Mouse (Mus musculus): ENCODE data around the gene Kctd12. TPM values are rescaled to one million over a fixed set of nuclear protein-coding genes. Genes with fewer than 3 reads are reported as not detected.

The Kctd12 gene
- polyA plus RNA-seq, 1 experiment from 2014 or later = 22.5 TPM

DNA sequence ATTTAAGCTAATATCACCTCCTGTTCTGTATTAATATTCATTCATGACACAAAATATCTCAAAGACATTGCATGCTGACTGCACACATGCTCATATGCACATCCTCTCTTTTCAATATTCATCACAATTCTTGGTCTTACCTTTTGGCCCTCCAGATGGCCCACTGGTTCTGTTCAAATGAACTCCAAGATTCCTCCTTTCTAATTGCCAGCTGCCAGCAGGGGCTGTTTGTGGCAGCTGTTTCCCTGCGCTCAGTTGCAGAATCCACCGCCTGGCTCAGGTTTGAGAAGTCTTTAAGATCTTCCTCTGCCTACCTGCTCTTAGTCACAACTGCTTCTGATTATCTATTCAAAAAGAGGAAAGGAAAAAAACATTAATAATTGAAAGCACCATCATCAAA, 34.6 kb downstream of the Kctd12 start:
- Histone ChIP-seq H3K9ac (ENCODE audit: low read length) (no peak overlapping the region), H3K4me3 (ENCODE audit: low read depth, low read length) (no peak overlapping the region), H3K9me3 (ENCODE audit: control insufficient read depth, low read length) (no peaks in the 10 kb centered on the region), H3K4me2 (ENCODE audit: low read length) (no peak overlapping the region), H3K27ac (ENCODE audit: low read depth) (no peak overlapping the region), H3K36me3 (ENCODE audit: control insufficient read depth, insufficient read depth, low read length) (no peaks in the 10 kb centered on the region), H3K27me3 (replicated peaks; ENCODE audit: control insufficient read depth, insufficient read depth, low read length) (no peaks in the 10 kb centered on the region), H3K4me1 (replicated peaks; ENCODE audit: control insufficient read depth, insufficient read depth, low read length) (no peaks in the 10 kb centered on the region)
- no peak for DNase-seq (ENCODE audit: low spot score)
- ATAC-seq (replicated peaks; ENCODE audit: low FRiP score, low TSS enrichment, low read depth) = no peak
- WGBS = 72% methylated on average over 2 of the region's 2 CpGs

DNA sequence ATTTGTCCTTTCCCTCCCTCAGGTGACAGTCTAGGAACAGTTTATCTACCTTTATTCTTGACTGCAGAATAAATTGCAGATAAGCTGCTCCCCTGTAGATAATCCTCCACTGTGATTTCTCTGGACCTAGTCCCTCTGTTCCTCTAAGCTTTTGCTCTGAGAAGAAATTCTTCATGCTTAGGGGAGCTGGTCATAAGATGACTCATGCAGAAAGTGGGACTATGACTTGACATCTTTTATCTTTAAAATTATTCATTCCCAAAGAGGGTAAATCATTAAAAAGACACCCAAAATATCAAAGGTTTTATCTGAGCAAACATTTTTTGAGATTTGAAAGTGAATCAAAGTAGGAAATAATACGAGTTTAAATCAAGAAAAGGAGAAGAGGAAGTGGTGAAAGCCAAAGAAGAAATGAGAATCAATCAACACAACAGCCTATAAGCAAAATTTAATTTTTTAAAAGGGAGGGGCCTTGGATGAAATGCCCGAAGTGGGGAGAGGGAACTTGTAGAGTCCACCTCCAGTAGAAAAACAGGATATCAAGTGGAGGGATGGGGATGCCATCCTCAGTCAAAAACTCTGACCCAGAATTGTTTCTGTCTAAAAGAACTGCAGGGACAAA, 40.1 kb downstream of the Kctd12 start:
- no peaks in the 10 kb centered on the region for H3K9me3 ChIP-seq (ENCODE audit: control insufficient read depth, low read length)
- WGBS = 67% methylated on average over 2 of the region's 2 CpGs
- no peak overlapping the region for H3K4me2 ChIP-seq (ENCODE audit: low read length)
- H3K4me1 ChIP-seq (replicated peaks; ENCODE audit: control insufficient read depth, insufficient read depth, low read length) = no peaks in the 10 kb centered on the region
- H3K9ac ChIP-seq (ENCODE audit: low read length) = no peak overlapping the region
- ATAC-seq (replicated peaks; ENCODE audit: low FRiP score, low TSS enrichment, low read depth) (no peak), DNase-seq (ENCODE audit: low spot score) (no peak)
- H3K27ac ChIP-seq (ENCODE audit: low read depth) = no peak overlapping the region
- H3K4me3 ChIP-seq (ENCODE audit: low read depth, low read length) = no peak overlapping the region
- H3K36me3 ChIP-seq (ENCODE audit: control insufficient read depth, insufficient read depth, low read length) = no peaks in the 10 kb centered on the region
- H3K27me3 ChIP-seq (replicated peaks; ENCODE audit: control insufficient read depth, insufficient read depth, low read length) = no peaks in the 10 kb centered on the region

DNA sequence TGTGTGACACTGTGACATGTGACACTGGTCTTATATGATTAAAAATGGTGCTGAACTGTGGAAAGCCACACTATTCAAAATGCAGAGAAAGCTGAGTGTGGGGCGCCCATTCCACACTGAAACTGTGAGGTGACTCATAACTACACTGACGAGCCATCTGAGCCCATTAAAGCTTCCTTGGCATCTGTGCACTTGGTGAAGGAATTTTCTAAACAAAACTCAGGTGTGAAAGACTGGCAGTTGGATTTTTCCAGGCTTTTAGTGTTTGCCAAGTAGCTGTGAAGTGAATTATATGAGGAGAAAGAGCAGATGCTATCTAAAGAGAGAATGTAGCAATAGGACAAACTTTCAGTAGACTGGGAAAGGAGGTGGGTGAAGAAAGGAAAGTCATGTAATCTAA, 47.6 kb downstream of the Kctd12 start:
- no peak overlapping the region for H3K4me3 ChIP-seq (ENCODE audit: low read depth, low read length)
- H3K9me3 ChIP-seq (ENCODE audit: control insufficient read depth, low read length) = no peaks in the 10 kb centered on the region
- H3K4me1 ChIP-seq (replicated peaks; ENCODE audit: control insufficient read depth, insufficient read depth, low read length) = no peaks in the 10 kb centered on the region
- no peak overlapping the region for H3K9ac ChIP-seq (ENCODE audit: low read length)
- ATAC-seq (replicated peaks; ENCODE audit: low FRiP score, low TSS enrichment, low read depth) (no peak), DNase-seq (ENCODE audit: low spot score) (peak; percentile 6)
- no peak overlapping the region for H3K27ac ChIP-seq (ENCODE audit: low read depth)
- H3K4me2 ChIP-seq (ENCODE audit: low read length) = no peak overlapping the region
- H3K36me3 ChIP-seq (ENCODE audit: control insufficient read depth, insufficient read depth, low read length) = no peaks in the 10 kb centered on the region
- H3K27me3 ChIP-seq (replicated peaks; ENCODE audit: control insufficient read depth, insufficient read depth, low read length) = no peaks in the 10 kb centered on the region
- WGBS = 73% methylated on average over 2 of the region's 2 CpGs

DNA sequence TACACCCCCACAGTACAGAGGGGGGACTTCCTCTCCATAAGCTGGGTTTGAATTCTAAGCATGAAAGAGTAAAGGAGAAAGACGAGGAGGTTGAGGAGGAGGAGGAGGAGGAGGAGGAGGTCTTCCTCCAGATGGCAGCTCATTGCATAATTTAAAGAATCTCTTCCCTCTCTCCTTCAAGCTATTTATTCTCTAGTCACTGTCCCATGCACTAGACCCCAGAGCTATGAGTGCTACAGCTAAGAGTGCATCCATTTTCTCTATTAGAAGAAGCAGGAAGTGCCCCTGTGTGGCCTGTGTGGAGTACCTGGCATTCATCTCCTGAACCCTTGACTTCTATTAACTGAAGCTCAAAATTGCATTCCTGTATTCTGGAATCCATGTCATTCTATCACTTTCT, 51.5 kb downstream of the Kctd12 start:
- H3K9me3 ChIP-seq (ENCODE audit: control insufficient read depth, low read length) = no peaks in the 10 kb centered on the region
- H3K27me3 ChIP-seq (replicated peaks; ENCODE audit: control insufficient read depth, insufficient read depth, low read length) = no peaks in the 10 kb centered on the region
- no peak overlapping the region for H3K27ac ChIP-seq (ENCODE audit: low read depth)
- no peak overlapping the region for H3K4me2 ChIP-seq (ENCODE audit: low read length)
- ATAC-seq (replicated peaks; ENCODE audit: low FRiP score, low TSS enrichment, low read depth) (no peak), DNase-seq (ENCODE audit: low spot score) (no peak)
- H3K36me3 ChIP-seq (ENCODE audit: control insufficient read depth, insufficient read depth, low read length) = no peaks in the 10 kb centered on the region
- no peaks in the 10 kb centered on the region for H3K4me1 ChIP-seq (replicated peaks; ENCODE audit: control insufficient read depth, insufficient read depth, low read length)
- WGBS = 67% methylated on average over 1 of the region's 1 CpGs
- H3K9ac ChIP-seq (ENCODE audit: low read length) = no peak overlapping the region
- no peak overlapping the region for H3K4me3 ChIP-seq (ENCODE audit: low read depth, low read length)

DNA sequence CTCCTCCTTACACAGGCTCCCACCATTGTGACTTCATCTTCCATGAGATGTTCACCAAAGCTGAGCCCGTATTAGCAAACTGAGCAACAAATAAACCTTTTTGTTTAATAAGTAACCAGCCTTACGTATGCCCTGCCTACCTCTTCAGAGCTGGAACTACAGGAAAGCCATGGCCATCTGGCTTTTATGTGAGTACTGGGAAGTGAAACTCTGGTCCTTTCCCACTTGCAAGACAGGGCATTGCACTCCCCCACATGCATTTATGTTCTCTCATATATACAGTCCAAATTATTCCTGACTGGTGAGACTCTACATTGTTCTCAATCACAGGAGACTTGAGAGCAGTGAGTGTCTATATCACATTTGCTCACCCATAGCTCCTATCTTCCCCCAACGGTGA, 52.9 kb downstream of the Kctd12 start:
- H3K4me1 ChIP-seq (replicated peaks; ENCODE audit: control insufficient read depth, insufficient read depth, low read length) = no peaks in the 10 kb centered on the region
- no peak overlapping the region for H3K9ac ChIP-seq (ENCODE audit: low read length)
- WGBS = 58% methylated on average over 3 of the region's 3 CpGs
- H3K4me2 ChIP-seq (ENCODE audit: low read length) = no peak overlapping the region
- no peak overlapping the region for H3K27ac ChIP-seq (ENCODE audit: low read depth)
- DNase-seq (ENCODE audit: low spot score) (no peak), ATAC-seq (replicated peaks; ENCODE audit: low FRiP score, low TSS enrichment, low read depth) (no peak)
- H3K36me3 ChIP-seq (ENCODE audit: control insufficient read depth, insufficient read depth, low read length) = no peaks in the 10 kb centered on the region
- H3K4me3 ChIP-seq (ENCODE audit: low read depth, low read length) = no peak overlapping the region
- no peaks in the 10 kb centered on the region for H3K9me3 ChIP-seq (ENCODE audit: control insufficient read depth, low read length)
- H3K27me3 ChIP-seq (replicated peaks; ENCODE audit: control insufficient read depth, insufficient read depth, low read length) = no peaks in the 10 kb centered on the region

DNA sequence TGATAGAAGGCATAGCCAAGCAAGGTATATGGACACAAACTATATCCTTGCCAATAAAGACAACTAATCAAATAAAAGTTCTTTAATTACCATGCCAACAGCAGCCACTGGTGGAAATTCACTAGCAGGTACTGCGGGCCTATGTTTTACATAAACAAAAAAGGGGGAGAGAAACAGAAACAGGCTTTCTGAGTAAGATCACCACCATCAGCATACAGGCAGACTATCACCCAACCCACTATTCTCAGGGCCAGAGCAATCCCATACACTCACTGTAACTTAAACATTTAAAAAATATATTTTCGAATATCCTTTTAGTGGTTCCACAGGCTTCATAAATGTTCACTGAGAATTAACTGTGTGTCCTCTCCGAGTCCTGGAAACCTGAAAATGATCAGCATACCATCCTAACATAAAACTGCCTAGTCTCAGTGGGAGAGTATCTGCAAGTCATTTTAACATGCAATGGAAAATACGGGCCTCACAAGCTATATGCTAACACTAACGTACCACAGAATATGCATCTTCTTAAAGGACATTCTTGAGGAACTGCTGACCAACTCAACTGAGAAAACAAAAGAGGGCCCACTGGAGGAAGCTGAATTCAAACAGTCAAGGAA, 54.5 kb downstream of the Kctd12 start:
- DNase-seq (ENCODE audit: low spot score) = no peak
- ATAC-seq (replicated peaks; ENCODE audit: low FRiP score, low TSS enrichment, low read depth) = no peak
- Histone ChIP-seq H3K4me1 (replicated peaks; ENCODE audit: control insufficient read depth, insufficient read depth, low read length) (no peaks in the 10 kb centered on the region), H3K9ac (ENCODE audit: low read length) (no peak overlapping the region), H3K36me3 (ENCODE audit: control insufficient read depth, insufficient read depth, low read length) (no peaks in the 10 kb centered on the region), H3K9me3 (ENCODE audit: control insufficient read depth, low read length) (no peaks in the 10 kb centered on the region), H3K4me3 (ENCODE audit: low read depth, low read length) (no peak overlapping the region), H3K27me3 (replicated peaks; ENCODE audit: control insufficient read depth, insufficient read depth, low read length) (no peaks in the 10 kb centered on the region), H3K27ac (ENCODE audit: low read depth) (no peak overlapping the region), H3K4me2 (ENCODE audit: low read length) (no peak overlapping the region)
- 85% methylated on average over 5 of the region's 5 CpGs for WGBS

Small RNA genes within 50 kb of the gene (microRNA-seq; reads per million reads assigned to microRNA genes)
- 0.51 reads per million for gene Mir5130

Other genes starting within 250 kb of the Kctd12 start
- gene Acod1, start 64.3 kb upstream of the Kctd12 start, polyA plus RNA-seq (2014; fragmentation: Nextera tagmentation; extraction: Ambion mirVana) = not detected in 2 replicates
- gene Cln5, start 87.6 kb upstream of the Kctd12 start, polyA plus RNA-seq (2014; fragmentation: Nextera tagmentation; extraction: Ambion mirVana) = 30.9 and 34.4 TPM in 2 replicates
- 32.1 and 33.4 TPM in 2 replicates for gene Fbxl3, start 116.9 kb upstream of the Kctd12 start, polyA plus RNA-seq (2014; fragmentation: Nextera tagmentation; extraction: Ambion mirVana)